Mouse (Mus musculus) forebrain, embryonic 14.5 days (tissue): ENCODE measurements around the gene Tbc1d10c. TPM values are rescaled to one million over a fixed set of nuclear protein-coding genes. Genes with fewer than 3 reads are reported as not detected.

ENCODE experiments used
- ATAC-seq: fragments of 200-750 bp; cut with Nextera tagmentation; 2 replicates; pipeline ENCODE4 v1.8.0; 2017; ENCODE audit warnings: mild to moderate bottlenecking, moderate library complexity
- DNase-seq: peaks from one replicate; pipeline ENCODE4 v3.0.0-alpha.2; 2015; ENCODE audit warnings: low spot score
- H3K27ac ChIP-seq: fragments of 300-500 bp; sonication (generic); 2 replicates; pipeline ENCODE4 v1.5.1; 2014; ENCODE audit warnings: low read depth, mild to moderate bottlenecking, control low read depth, low read length, moderate library complexity
- H3K27me3 ChIP-seq: fragments of 300-500 bp; sonication (generic); replicated peaks from 2 replicates; pipeline ENCODE4 v1.6.1; 2014; ENCODE audit warnings: low read length, control low read depth, mixed read lengths; ENCODE audit not compliant: control insufficient read depth, insufficient read depth
- H3K36me3 ChIP-seq: fragments of 300-500 bp; sonication (generic); 2 replicates; pipeline ENCODE4 v1.6.1; 2014; ENCODE audit warnings: low read length, control low read depth; ENCODE audit not compliant: control insufficient read depth, insufficient read depth
- H3K4me1 ChIP-seq: fragments of 300-500 bp; sonication (generic); 2 replicates; pipeline ENCODE4 v1.6.1; 2014; ENCODE audit warnings: antibody characterized with exemption, low read length, control low read depth; ENCODE audit not compliant: control insufficient read depth, insufficient read depth
- H3K4me2 ChIP-seq: fragments of 300-500 bp; sonication (generic); 2 replicates; pipeline ENCODE4 v1.6.1; 2014; ENCODE audit warnings: mild to moderate bottlenecking, control low read depth, low read length
- H3K4me3 ChIP-seq: fragments of 300-500 bp; sonication (generic); 2 replicates; pipeline ENCODE4 v1.5.1; 2014; ENCODE audit warnings: low read depth, low read length, control low read depth
- H3K9ac ChIP-seq: fragments of 300-500 bp; sonication (generic); 2 replicates; pipeline ENCODE4 v1.6.1; 2014; ENCODE audit warnings: mild to moderate bottlenecking, low read length, control low read depth, moderate library complexity
- H3K9me3 ChIP-seq: fragments of 300-500 bp; sonication (generic); replicated peaks from 2 replicates; pipeline ENCODE4 v1.6.1; 2016; ENCODE audit warnings: low read length, control low read depth, mixed read lengths; ENCODE audit not compliant: control insufficient read depth
- WGBS: fragments of 180-500 bp; shearing (Covaris S2); extraction: QIAGEN DNeasy Blood & Tissue Kit; methylation state at CpG from one replicate; pipeline ENCODE4 v1.1.7; 2014; 5-methylcytosine and 5-hydroxymethylcytosine counted together
- polyA plus RNA-seq: library from polyadenylated mRNA; unstranded; fragments of >200 nt; fragmentation: Nextera tagmentation; extraction: Ambion mirVana; gene quantifications from 2 replicates; pipeline ENCODE4 v1.2.1, GENCODE M21; 2014

The Tbc1d10c gene
- polyA plus RNA-seq, 1 experiment from 2014 or later: 0.52 TPM

DNA sequence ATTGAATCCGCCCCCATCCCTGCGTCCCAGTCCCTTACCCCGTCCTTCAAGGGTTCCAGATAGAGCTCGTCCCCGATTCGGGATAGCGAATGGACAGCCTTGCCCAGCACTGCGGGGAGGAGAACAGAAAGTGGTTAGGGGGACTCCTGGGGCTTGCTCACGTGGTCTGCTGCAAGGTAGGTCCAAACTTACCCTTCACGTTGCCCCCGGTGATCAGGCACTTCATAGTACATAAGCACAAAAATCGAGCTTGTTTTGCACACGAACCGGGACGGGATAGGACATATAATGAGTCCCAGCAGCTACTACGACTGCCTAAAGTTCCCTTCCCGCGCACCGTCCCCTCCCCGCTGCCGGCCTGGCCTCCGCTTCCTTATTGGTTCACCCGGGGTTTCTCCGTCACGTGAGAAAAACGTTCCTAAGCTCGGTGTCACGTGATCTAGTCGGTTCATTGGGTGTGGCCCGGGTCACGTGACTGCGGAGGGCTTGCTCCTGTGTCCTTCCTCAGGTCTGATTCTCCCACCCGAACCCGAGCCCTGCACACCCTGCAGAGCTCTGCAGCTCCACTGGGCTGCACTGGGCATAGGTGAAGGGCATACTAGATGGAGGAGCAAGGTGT, 10.3 kb upstream of the Tbc1d10c start, which contains the start of gene Rad9a:
TSS of gene Rad9a (minus strand) at position 372 of the 619 bp plus-strand sequence.
- Histone ChIP-seq H3K4me1 (peaks cover 17% of the 10 kb centered on the region), H3K9ac (peak within 1 kb of the TSS; percentile 73), H3K36me3 (peaks cover 31% of the 10 kb centered on the region), H3K9me3 (no peaks in the 10 kb centered on the region), H3K27ac (no peak within 1 kb of the TSS), H3K4me3 (peak within 1 kb of the TSS; percentile 56), H3K27me3 (0 out of 2 replicates have a peak, but pooled peaks cover 3% of the 10 kb centered on the region), H3K4me2 (peak within 1 kb of the TSS; percentile 83)
- DNase-seq (peak; percentile 99), ATAC-seq (peak; percentile 88)
- WGBS: under 1% methylated on average over 34 of the region's 34 CpGs

DNA sequence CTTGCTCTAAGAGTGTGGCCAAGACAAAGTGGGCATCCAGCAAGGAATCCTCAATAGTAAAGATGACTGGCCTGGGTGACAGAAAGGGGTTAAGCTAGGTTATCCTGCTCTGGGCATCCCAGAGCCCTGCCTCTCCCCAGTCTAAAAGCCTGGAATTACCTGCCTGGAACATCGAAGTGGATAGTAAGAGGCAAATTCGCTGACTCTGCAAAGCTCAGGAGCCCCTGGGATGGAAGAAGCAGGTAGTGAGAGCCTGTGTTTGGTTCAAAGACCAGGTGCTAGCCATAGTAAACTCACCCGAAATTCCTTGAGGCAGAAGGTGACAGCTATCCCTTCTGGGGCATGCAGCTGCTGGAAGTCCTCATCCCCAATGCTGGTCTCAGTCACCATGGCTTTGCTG, 6.1 kb upstream of the Tbc1d10c start:
- Histone ChIP-seq H3K36me3 (peaks cover 65% of the 10 kb centered on the region), H3K4me3 (no peak overlapping the region), H3K27ac (no peak overlapping the region), H3K4me2 (no peak overlapping the region), H3K27me3 (no peaks in the 10 kb centered on the region), H3K4me1 (peaks cover 23% of the 10 kb centered on the region), H3K9me3 (no peaks in the 10 kb centered on the region), H3K9ac (no peak overlapping the region)
- DNase-seq: no peak
- 80% methylated on average over 3 of the region's 3 CpGs for WGBS
- ATAC-seq: no peak

DNA sequence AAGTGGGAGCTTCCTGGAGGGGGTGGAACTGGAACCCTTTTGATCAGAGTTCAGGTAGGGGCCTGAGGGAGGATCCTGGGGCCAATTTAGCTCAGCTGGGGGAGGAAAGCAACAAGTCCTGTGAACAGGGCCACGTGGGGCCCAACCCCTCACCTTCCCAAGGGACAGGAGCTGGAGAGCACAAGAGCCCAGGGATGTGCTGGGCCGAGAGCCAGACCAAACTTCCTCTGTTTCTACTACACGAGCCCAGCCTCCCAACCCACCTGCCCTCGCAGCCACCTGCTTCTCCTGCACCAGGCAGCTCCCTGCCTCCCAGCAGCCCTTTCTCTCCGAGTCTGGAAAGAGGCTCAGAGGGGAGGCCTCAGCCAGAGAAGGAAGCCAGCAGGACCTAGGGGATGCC, 5.5 kb upstream of the Tbc1d10c start:
- WGBS: 51% methylated on average over 5 of the region's 5 CpGs
- ATAC-seq (no peak), DNase-seq (no peak)
- Histone ChIP-seq H3K27me3 (no peaks in the 10 kb centered on the region), H3K4me1 (peaks cover 18% of the 10 kb centered on the region), H3K9me3 (no peaks in the 10 kb centered on the region), H3K4me3 (no peak overlapping the region), H3K36me3 (peaks cover 65% of the 10 kb centered on the region), H3K4me2 (no peak overlapping the region), H3K27ac (no peak overlapping the region), H3K9ac (no peak overlapping the region)

DNA sequence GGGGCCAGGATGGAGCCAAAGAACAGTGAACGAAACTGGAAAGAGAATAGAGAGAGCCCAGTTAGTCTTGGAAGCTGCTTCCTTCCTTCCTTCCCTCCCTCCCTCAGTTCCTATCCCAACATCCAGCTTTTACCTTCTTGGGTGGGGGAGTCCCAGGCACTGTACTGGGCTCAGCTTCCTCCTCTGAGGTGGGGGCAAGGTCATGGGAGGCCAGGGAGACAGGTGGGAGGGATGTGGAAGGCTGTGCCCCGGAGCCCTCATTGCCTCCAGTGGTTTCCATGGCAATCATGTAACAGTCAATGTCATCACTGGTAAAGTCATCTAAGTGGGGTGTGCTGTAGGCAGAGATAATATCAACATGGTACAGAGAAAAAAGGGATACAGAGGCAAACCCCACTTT, 5.0 kb upstream of the Tbc1d10c start:
- WGBS: 66% methylated on average over 2 of the region's 2 CpGs
- Histone ChIP-seq H3K27ac (no peak overlapping the region), H3K27me3 (no peaks in the 10 kb centered on the region), H3K4me2 (no peak overlapping the region), H3K4me1 (peaks cover 18% of the 10 kb centered on the region), H3K9me3 (no peaks in the 10 kb centered on the region), H3K36me3 (peaks cover 65% of the 10 kb centered on the region), H3K9ac (no peak overlapping the region), H3K4me3 (no peak overlapping the region)
- ATAC-seq (no peak), DNase-seq (no peak)

DNA sequence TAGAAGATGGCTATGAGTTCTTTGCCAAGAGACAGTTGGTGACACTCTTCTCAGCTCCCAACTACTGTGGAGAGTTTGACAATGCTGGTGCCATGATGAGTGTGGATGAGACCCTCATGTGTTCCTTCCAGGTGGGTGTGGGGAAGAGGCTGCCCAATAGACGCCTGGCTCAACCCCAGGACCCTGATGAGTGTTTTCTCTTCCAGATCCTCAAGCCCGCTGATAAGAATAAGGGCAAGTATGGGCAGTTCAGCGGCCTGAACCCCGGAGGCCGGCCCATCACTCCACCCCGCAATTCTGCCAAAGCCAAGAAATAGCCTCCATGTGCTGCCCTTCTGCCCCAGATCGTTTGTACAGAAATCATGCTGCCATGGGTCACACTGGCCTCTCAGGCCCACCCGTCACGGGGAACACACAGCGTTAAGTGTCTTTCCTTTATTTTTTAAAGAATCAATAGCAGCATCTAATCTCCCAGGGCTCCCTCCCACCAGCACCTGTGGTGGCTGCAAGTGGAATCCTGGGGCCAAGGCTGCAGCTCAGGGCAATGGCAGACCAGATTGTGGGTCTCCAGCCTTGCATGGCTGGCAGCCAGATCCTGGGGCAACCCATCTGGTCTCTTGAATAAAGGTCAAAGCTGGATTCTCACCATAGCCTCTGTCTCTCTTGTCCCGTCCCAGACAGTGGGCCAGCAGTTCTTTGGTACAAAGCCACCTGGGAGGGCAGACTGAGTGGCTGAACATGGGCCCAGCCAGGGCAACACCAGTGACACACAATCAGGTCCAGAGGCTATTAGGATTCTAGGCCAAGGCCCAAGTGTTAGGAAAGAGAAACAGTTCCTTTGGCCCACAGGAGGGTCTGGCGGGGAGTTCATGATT, 3.9 kb upstream of the Tbc1d10c start:
- no peaks in the 10 kb centered on the region for H3K9me3 ChIP-seq
- H3K27ac ChIP-seq: no peak overlapping the region
- no peaks in the 10 kb centered on the region for H3K27me3 ChIP-seq
- DNase-seq (no peak), ATAC-seq (no peak)
- H3K36me3 ChIP-seq: peaks cover 65% of the 10 kb centered on the region
- H3K4me3 ChIP-seq: no peak overlapping the region
- no peak overlapping the region for H3K9ac ChIP-seq
- peaks cover 8% of the 10 kb centered on the region for H3K4me1 ChIP-seq
- H3K4me2 ChIP-seq: no peak overlapping the region
- WGBS: 72% methylated on average over 12 of the region's 12 CpGs

DNA sequence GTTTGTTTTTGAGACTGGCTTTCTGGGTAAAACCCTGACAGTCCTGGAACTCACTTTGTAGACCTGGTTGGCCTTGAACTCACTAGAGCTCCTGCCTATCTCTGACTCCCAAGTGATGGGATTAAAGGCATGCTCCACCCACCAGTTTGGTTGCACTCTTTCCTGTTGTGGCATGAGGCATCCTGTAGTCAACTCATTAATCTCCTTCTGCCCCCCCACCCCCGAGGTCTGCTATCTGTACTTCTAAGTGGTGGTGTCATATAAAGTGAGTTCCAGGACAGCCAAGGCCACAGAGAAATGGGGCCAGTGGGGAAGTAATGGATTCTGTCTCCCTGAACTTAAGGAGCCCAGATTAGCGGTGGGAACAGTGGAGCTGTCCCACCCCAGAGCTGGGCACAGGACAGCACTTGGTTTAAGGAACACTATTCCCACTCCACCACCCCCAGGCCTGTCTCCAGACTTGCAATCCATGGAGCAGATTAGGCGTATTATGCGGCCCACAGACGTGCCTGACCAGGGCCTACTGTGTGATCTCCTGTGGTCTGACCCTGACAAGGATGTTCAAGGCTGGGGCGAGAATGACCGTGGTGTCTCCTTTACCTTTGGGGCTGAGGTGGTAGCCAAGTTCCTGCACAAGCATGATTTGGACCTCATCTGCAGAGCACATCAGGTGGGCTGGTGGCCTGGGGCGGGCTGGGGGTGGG, 3.1 kb upstream of the Tbc1d10c start:
- no peak overlapping the region for H3K27ac ChIP-seq
- peaks cover 59% of the 10 kb centered on the region for H3K36me3 ChIP-seq
- no peak overlapping the region for H3K4me2 ChIP-seq
- H3K4me3 ChIP-seq: no peak overlapping the region
- H3K4me1 ChIP-seq: peaks cover 8% of the 10 kb centered on the region
- no peak overlapping the region for H3K9ac ChIP-seq
- H3K27me3 ChIP-seq: no peaks in the 10 kb centered on the region
- WGBS: 90% methylated on average over 8 of the region's 8 CpGs
- H3K9me3 ChIP-seq: no peaks in the 10 kb centered on the region
- ATAC-seq: no peak
- no peak for DNase-seq

DNA sequence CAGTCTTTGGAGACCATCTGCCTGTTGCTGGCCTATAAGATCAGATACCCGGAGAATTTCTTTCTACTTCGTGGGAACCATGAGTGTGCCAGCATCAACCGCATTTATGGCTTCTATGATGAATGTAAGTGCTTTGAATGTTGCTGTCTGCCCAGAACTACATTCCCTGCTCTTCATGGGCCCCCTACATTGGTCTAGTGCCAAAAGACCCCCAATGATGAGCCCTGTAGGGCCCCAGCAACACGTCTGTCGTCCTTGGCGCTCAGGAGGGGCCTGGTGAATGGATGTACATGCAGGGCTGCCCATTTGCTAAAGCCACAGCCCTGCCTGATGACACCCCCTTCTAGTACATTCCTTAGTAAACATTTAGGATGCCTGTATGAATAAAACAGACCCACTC, 2.0 kb upstream of the Tbc1d10c start:
- DNase-seq (no peak), ATAC-seq (no peak)
- Histone ChIP-seq H3K9ac (peak overlapping the region; percentile 93), H3K9me3 (no peaks in the 10 kb centered on the region), H3K27ac (no peak overlapping the region), H3K36me3 (peaks cover 49% of the 10 kb centered on the region), H3K4me1 (peaks cover 8% of the 10 kb centered on the region), H3K4me2 (peak overlapping the region; percentile 92), H3K27me3 (no peaks in the 10 kb centered on the region), H3K4me3 (peak overlapping the region; percentile 99)
- WGBS: 64% methylated on average over 6 of the region's 6 CpGs

DNA sequence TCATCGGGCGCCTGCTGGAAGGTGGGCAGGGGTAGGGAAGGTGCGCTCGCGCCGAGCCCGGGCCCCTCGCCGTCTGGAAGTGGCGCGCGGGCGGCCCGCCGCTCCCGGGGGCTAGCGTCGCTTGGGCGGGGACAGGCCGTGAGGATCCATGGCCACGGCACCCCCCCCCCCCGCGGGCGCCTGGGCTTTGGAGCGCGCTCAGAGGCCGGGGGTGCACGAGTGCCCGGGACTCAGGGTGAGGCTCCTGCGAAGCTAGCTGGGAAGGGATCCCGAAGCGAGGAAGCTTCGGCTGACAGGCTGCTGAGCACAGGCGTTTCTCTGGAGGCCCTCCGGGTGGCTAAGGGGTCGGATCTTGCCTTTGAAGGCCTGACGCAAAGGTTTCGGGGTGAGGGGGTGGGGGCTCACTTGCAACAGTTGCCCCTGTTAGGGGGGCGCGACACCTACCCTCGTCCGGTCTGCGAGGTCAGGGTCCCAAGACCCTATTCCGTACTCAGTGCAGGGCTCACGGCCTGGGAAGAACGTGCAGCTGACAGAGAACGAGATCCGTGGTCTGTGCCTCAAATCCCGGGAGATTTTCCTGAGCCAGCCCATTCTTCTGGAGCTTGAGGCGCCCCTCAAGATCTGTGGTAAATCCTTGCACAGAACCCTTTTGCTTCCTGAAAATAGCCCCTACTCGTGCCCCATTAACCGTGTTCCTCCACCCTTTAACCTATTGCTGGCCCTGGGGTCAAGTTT, 1.3 kb upstream of the Tbc1d10c start:
- peak overlapping the region; percentile 92 for H3K4me2 ChIP-seq
- 0 out of 2 replicates have a peak, but pooled peaks have one; percentile 6 for ATAC-seq

More for the DNA sequence above, 1.3 kb upstream of the Tbc1d10c start:
- DNase-seq: peak; percentile 48
- Histone ChIP-seq H3K36me3 (peaks cover 44% of the 10 kb centered on the region), H3K4me1 (peaks cover 8% of the 10 kb centered on the region), H3K27ac (peak overlapping the region; percentile 86), H3K4me3 (peak overlapping the region; percentile 99), H3K9ac (peak overlapping the region; percentile 93), H3K9me3 (no peaks in the 10 kb centered on the region), H3K27me3 (no peaks in the 10 kb centered on the region)
- under 1% methylated on average over 44 of the region's 52 CpGs for WGBS
